Mouse (Mus musculus) liver, embryonic 14.5 days (tissue): ENCODE measurements around the gene Usp24.

ENCODE experiments used
- CTCF ChIP-seq: IDR thresholded peaks from 2 replicates; pipeline ENCODE4 v1.5.1; 2016; ENCODE audit warnings: antibody characterized with exemption, low read depth, control low read depth
- EP300 ChIP-seq: IDR thresholded peaks from 2 replicates; pipeline ENCODE4 v1.6.1; 2016; ENCODE audit warnings: antibody characterized with exemption, low read depth

DNA sequence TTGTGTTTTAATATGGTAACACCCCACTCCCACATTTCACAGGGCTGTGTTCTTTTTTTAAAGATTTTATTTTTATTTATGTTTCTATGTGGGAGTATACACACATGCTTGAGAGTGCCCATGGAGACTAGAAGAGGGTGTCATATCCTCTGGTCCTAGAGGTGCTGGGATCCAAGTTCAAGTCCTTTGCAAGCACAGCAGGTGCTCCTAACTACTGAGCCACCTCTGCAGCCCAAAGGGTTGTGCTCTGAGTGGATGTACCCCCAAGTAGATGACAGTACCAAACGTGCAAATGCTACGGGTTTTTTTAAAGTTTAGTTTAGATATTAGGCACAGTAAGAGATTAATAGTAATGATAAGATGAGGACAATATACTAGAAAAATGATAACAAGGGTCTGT, 119.4 kb downstream of the Usp24 start:
- no peak for TF ChIP-seq CTCF
- no peak for TF ChIP-seq EP300
